Mouse (Mus musculus): ENCODE results near the gene Rhox4c.
"Not testable (repeated sequence)": the region's sequence is repeated elsewhere in the genome, so short reads cannot be mapped to it uniquely, and the experiment has no call there.

Rhox4c gene

GRCm38 (mm10) chrX:37480037-37480436 lies at the start of gene Rhox4c:
Gene Rhox4c (plus strand): TSS chrX:37480337.
- DNase-seq (ENCODE audit: extremely low spot score, low read depth, low spot score) = not testable (repeated sequence)

GRCm38 (mm10) chrX:37432194-37432593 lies 47.9 kb upstream of the Rhox4c start, which contains the start of gene Rhox4b:
Gene Rhox4b (plus strand): TSS chrX:37432494.
- not testable (repeated sequence) for DNase-seq (ENCODE audit: extremely low spot score, low read depth, low spot score)

- DNase-seq (ENCODE audit: extremely low spot score, low read depth, low spot score) = not testable (repeated sequence)
Measured at GRCm38 (mm10) chrX:37453380-37453779, 26.8 kb upstream of the Rhox4c start, which contains the start of gene Rhox2c. Gene Rhox2c (plus strand): TSS chrX:37453680.

- not testable (repeated sequence) for DNase-seq (ENCODE audit: extremely low spot score, low read depth, low spot score)
Measured at GRCm38 (mm10) chrX:37458285-37458684, 21.9 kb upstream of the Rhox4c start, which contains the start of gene Rhox3c. Gene Rhox3c (plus strand): TSS chrX:37458585.

- not testable (repeated sequence) for DNase-seq (ENCODE audit: extremely low spot score, low read depth, low spot score)
Measured at GRCm38 (mm10) chrX:37514059-37514458, 33.9 kb downstream of the Rhox4c start, which contains the start of gene Rhox4d. Gene Rhox4d (plus strand): TSS chrX:37514359.

- DNase-seq (ENCODE audit: extremely low spot score, low read depth, low spot score) = not testable (repeated sequence)
Measured at GRCm38 (mm10) chrX:37530152-37530551, 50.0 kb downstream of the Rhox4c start, which contains the start of gene Rhox2e. Gene Rhox2e (plus strand): TSS chrX:37530452.

All from hindlimb bud, embryonic 11.5 days (tissue).